Mouse (Mus musculus): ENCODE results near the gene Fbxo17. TPM values are rescaled to one million over a fixed set of nuclear protein-coding genes. Genes with fewer than 3 reads are reported as not detected.
"Not testable (repeated sequence)": the region's sequence is repeated elsewhere in the genome, so short reads cannot be mapped to it uniquely, and the experiment has no call there.

Gene Fbxo17
- polyA plus RNA-seq, 1 experiment: 5.9 TPM

GRCm38 (mm10) chr7:28697277-28697676 lies 19.3 kb upstream of the Fbxo17 start:
- no peak overlapping the region for H3K4me3 ChIP-seq (ENCODE audit: extremely low read depth, insufficient read depth, insufficient read length)
- no peak overlapping the region for H3K27ac ChIP-seq (ENCODE audit: insufficient read depth, low read length)
- H3K4me1 ChIP-seq (ENCODE audit: control insufficient read depth, insufficient read depth, insufficient read length): peaks cover 4% of the 10 kb centered on the region
- H3K36me3 ChIP-seq (ENCODE audit: control insufficient read depth, insufficient read depth, low read length): no peaks in the 10 kb centered on the region
- peaks cover 3% of the 10 kb centered on the region; the same call in 1 of the 2 replicates for H3K27me3 ChIP-seq (ENCODE audit: control insufficient read depth, insufficient read depth, low read length)
- no peak for DNase-seq (ENCODE audit: low read depth in 1 of 2, low spot score in 2 of 2)
- 93% methylated on average over 11 of the region's 11 CpGs for WGBS
- TF ChIP-seq CTCF (IDR thresholded peaks at IDR 0.05; ENCODE audit: extremely low read depth, insufficient read depth, insufficient read length, insufficient replicate concordance): no peak
- no peak for TF ChIP-seq POLR2A (IDR thresholded peaks at IDR 0.05; ENCODE audit: low read depth, low read length)

GRCm38 (mm10) chr7:28700269-28700668 lies 16.3 kb upstream of the Fbxo17 start:
- no peak for DNase-seq (ENCODE audit: low read depth in 1 of 2, low spot score in 2 of 2)
- Histone ChIP-seq H3K27me3 (ENCODE audit: control insufficient read depth, insufficient read depth, low read length) (no peaks in the 10 kb centered on the region), H3K27ac (ENCODE audit: insufficient read depth, low read length) (no peak overlapping the region), H3K4me1 (ENCODE audit: control insufficient read depth, insufficient read depth, insufficient read length) (no peaks in the 10 kb centered on the region; the same call in 1 of the 2 replicates), H3K36me3 (ENCODE audit: control insufficient read depth, insufficient read depth, low read length) (no peaks in the 10 kb centered on the region), H3K4me3 (ENCODE audit: extremely low read depth, insufficient read depth, insufficient read length) (no peak overlapping the region)
- WGBS: 94% methylated on average over 4 of the region's 4 CpGs
- TF ChIP-seq POLR2A (IDR thresholded peaks at IDR 0.05; ENCODE audit: low read depth, low read length): no peak
- TF ChIP-seq CTCF (IDR thresholded peaks at IDR 0.05; ENCODE audit: extremely low read depth, insufficient read depth, insufficient read length, insufficient replicate concordance): no peak

GRCm38 (mm10) chr7:28701306-28701705 lies 15.3 kb upstream of the Fbxo17 start:
- not testable (repeated sequence) for H3K4me1 ChIP-seq (ENCODE audit: control insufficient read depth, insufficient read depth, insufficient read length); H3K4me3 ChIP-seq (ENCODE audit: extremely low read depth, insufficient read depth, insufficient read length); H3K36me3 ChIP-seq (ENCODE audit: control insufficient read depth, insufficient read depth, low read length); DNase-seq (ENCODE audit: low read depth in 1 of 2, low spot score in 2 of 2); H3K27me3 ChIP-seq (ENCODE audit: control insufficient read depth, insufficient read depth, low read length); H3K27ac ChIP-seq (ENCODE audit: insufficient read depth, low read length)
- 91% methylated on average over 12 of the region's 12 CpGs for WGBS

GRCm38 (mm10) chr7:28702601-28703143 lies 13.9 kb upstream of the Fbxo17 start:
- no peak for DNase-seq (ENCODE audit: low read depth in 1 of 2, low spot score in 2 of 2)
- 7% methylated on average over 9 of the region's 9 CpGs for WGBS
- Histone ChIP-seq H3K4me1 (ENCODE audit: control insufficient read depth, insufficient read depth, insufficient read length) (no peaks in the 10 kb centered on the region; the same call in 1 of the 2 replicates), H3K27me3 (ENCODE audit: control insufficient read depth, insufficient read depth, low read length) (no peaks in the 10 kb centered on the region), H3K36me3 (ENCODE audit: control insufficient read depth, insufficient read depth, low read length) (no peaks in the 10 kb centered on the region), H3K27ac (ENCODE audit: insufficient read depth, low read length) (peak overlapping the region; percentile 45), H3K4me3 (ENCODE audit: extremely low read depth, insufficient read depth, insufficient read length) (no peak overlapping the region)
- TF ChIP-seq CTCF (IDR thresholded peaks at IDR 0.05; ENCODE audit: extremely low read depth, insufficient read depth, insufficient read length, insufficient replicate concordance) (no peak), POLR2A (IDR thresholded peaks at IDR 0.05; ENCODE audit: low read depth, low read length) (no peak)

- H3K4me3 ChIP-seq (ENCODE audit: extremely low read depth, insufficient read depth, insufficient read length): no peak overlapping the region
- H3K36me3 ChIP-seq (ENCODE audit: control insufficient read depth, insufficient read depth, low read length): no peaks in the 10 kb centered on the region
- DNase-seq (ENCODE audit: low read depth in 1 of 2, low spot score in 2 of 2): no peak
- TF ChIP-seq POLR2A (IDR thresholded peaks at IDR 0.05; ENCODE audit: low read depth, low read length) (no peak), CTCF (IDR thresholded peaks at IDR 0.05; ENCODE audit: extremely low read depth, insufficient read depth, insufficient read length, insufficient replicate concordance) (no peak)
- no peak overlapping the region for H3K27ac ChIP-seq (ENCODE audit: insufficient read depth, low read length)
- H3K27me3 ChIP-seq (ENCODE audit: control insufficient read depth, insufficient read depth, low read length): no peaks in the 10 kb centered on the region
- no peaks in the 10 kb centered on the region for H3K4me1 ChIP-seq (ENCODE audit: control insufficient read depth, insufficient read depth, insufficient read length)
Observed at GRCm38 (mm10) chr7:28709454-28709853, 7.2 kb upstream of the Fbxo17 start.

- 68% methylated on average over 3 of the region's 3 CpGs for WGBS
- no peak overlapping the region for H3K4me3 ChIP-seq (ENCODE audit: extremely low read depth, insufficient read depth, insufficient read length)
- DNase-seq (ENCODE audit: low read depth in 1 of 2, low spot score in 2 of 2): no peak
Observed at GRCm38 (mm10) chr7:28710962-28711361, 5.6 kb upstream of the Fbxo17 start.

GRCm38 (mm10) chr7:28714667-28715066 lies 1.9 kb upstream of the Fbxo17 start:
- no peak for TF ChIP-seq CTCF (IDR thresholded peaks at IDR 0.05; ENCODE audit: extremely low read depth, insufficient read depth, insufficient read length, insufficient replicate concordance)
- TF ChIP-seq POLR2A (IDR thresholded peaks at IDR 0.05; ENCODE audit: low read depth, low read length): no peak
- H3K36me3 ChIP-seq (ENCODE audit: control insufficient read depth, insufficient read depth, low read length): no peaks in the 10 kb centered on the region
- 95% methylated on average over 5 of the region's 5 CpGs for WGBS
- H3K4me1 ChIP-seq (ENCODE audit: control insufficient read depth, insufficient read depth, insufficient read length): no peaks in the 10 kb centered on the region
- H3K27me3 ChIP-seq (ENCODE audit: control insufficient read depth, insufficient read depth, low read length): no peaks in the 10 kb centered on the region
- DNase-seq (ENCODE audit: low read depth in 1 of 2, low spot score in 2 of 2): no peak
- H3K4me3 ChIP-seq (ENCODE audit: extremely low read depth, insufficient read depth, insufficient read length): no peak overlapping the region
- no peak overlapping the region for H3K27ac ChIP-seq (ENCODE audit: insufficient read depth, low read length)

More at GRCm38 (mm10) chr7:28710962-28711361, 5.6 kb upstream of the Fbxo17 start:
- H3K27ac ChIP-seq (ENCODE audit: insufficient read depth, low read length): no peak overlapping the region
- no peaks in the 10 kb centered on the region for H3K27me3 ChIP-seq (ENCODE audit: control insufficient read depth, insufficient read depth, low read length)
- no peaks in the 10 kb centered on the region for H3K36me3 ChIP-seq (ENCODE audit: control insufficient read depth, insufficient read depth, low read length)
- no peaks in the 10 kb centered on the region for H3K4me1 ChIP-seq (ENCODE audit: control insufficient read depth, insufficient read depth, insufficient read length)
- TF ChIP-seq POLR2A (IDR thresholded peaks at IDR 0.05; ENCODE audit: low read depth, low read length): no peak
- no peak for TF ChIP-seq CTCF (IDR thresholded peaks at IDR 0.05; ENCODE audit: extremely low read depth, insufficient read depth, insufficient read length, insufficient replicate concordance)
